Mouse (Mus musculus) lung, adult 2 months (tissue): Measurements from ENCODE around the gene Chid1.

Source experiments
- CTCF ChIP-seq: fragments of 200-500 bp; IDR thresholded peaks from 2 replicates; pipeline ENCODE4 v1.5.1; 2011; ENCODE audit warnings: mild to moderate bottlenecking, low read length, control low read depth; ENCODE audit not compliant: insufficient read depth
- POLR2A ChIP-seq: fragments of 200-500 bp; IDR thresholded peaks from 2 replicates; pipeline ENCODE4 v1.6.1; 2011; ENCODE audit warnings: low read depth, mild to moderate bottlenecking, control low read depth, low read length, borderline replicate concordance; ENCODE audit errors: extremely low read depth

GRCm38 (mm10) chr7:141460391-141461113 lies 79.1 kb downstream of the Chid1 start, which contains the start of gene Cracr2b:
- TF ChIP-seq CTCF = no peak
- peak; percentile 76; the same call in 1 of the 2 replicates for TF ChIP-seq POLR2A
